8 mouse cellular contexts compared by ENCODE assay signal in genomic region chr10:82354083-82355010, GRCm38 (mm10). TPM values are rescaled to one million over a fixed set of nuclear protein-coding genes. Genes with fewer than 3 reads are reported as not detected.
A peak's percentile ranks its signal among the peaks of the same experiment; 100 is the strongest.
DNase-seq lines count a peak whose midpoint lies in the region; ATAC-seq lines count a peak whose summit lies in the region.

Gm4924 (plus strand) TSS chr10:82354255.

- peak within 1 kb of the TSS; percentile 96 for H3K27ac ChIP-seq in hindbrain, embryonic 12.5 days

- WGBS in hindbrain, embryonic 12.5 days: 5% methylated on average over 34 of the region's 34 CpGs

- peak within 1 kb of the TSS; percentile 66 for H3K4me3 ChIP-seq in hindbrain, embryonic 12.5 days

- peaks cover 31% of the 10 kb centered on the region for H3K9me3 ChIP-seq in hindbrain, embryonic 12.5 days (replicated peaks)

- H3K4me1 ChIP-seq in hindbrain, embryonic 12.5 days: no peaks in the 10 kb centered on the region

- peak within 1 kb of the TSS; percentile 49 for H3K4me2 ChIP-seq in hindbrain, embryonic 12.5 days (replicated peaks)

- no peaks in the 10 kb centered on the region for H3K27me3 ChIP-seq in hindbrain, embryonic 12.5 days

- peak; percentile 90 for DNase-seq in Muller cell, postnatal 12 days (ENCODE audit: inconsistent ontology term)
- peak; percentile 91 for DNase-seq in cerebellum, adult 9-10 months
- peak; percentile 82 to 86 for DNase-seq in frontal cortex, postnatal 10 days (ENCODE audit: low spot score in 2 of 2)
- DNase-seq in layer of hippocampus, postnatal 14 days (ENCODE audit: low spot score in 2 of 2): peak; percentile 90 to 93
- DNase-seq in lung, postnatal 14 days: peak; percentile 79
- peak; percentile 91 for DNase-seq in retina, adult 2 months (ENCODE audit: low read depth, low spot score)
- DNase-seq in thymus, postnatal 36 days: peak; percentile 85 to 89

- H3K36me3 ChIP-seq in hindbrain, embryonic 12.5 days: peaks cover 9% of the 10 kb centered on the region

- peak; percentile 100 for ATAC-seq in hindbrain, embryonic 12.5 days (ENCODE audit: low FRiP score)

- peak within 1 kb of the TSS; percentile 79 for H3K9ac ChIP-seq in hindbrain, embryonic 12.5 days

RNA-seq across cellular contexts. Expression of gene Gm4924, which starts in this region (rescaled TPM):
- 13.5 and 15.5 TPM in 2 replicates for polyA plus RNA-seq in hindbrain, embryonic 12.5 days (2016; fragmentation: Nextera tagmentation; extraction: Ambion mirVana)
- total RNA-seq in layer of hippocampus, postnatal 14 days (2021): 1 to 10 TPM; 6.6 to 7.3 TPM

Comparison
In these comparisons a context has a peak if more than half of its experiments do, and no peak if none do; other contexts are left out.
1. Peak in every context shown above with its lines: DNase-seq, ATAC-seq, H3K4me3 ChIP-seq and H3K27ac ChIP-seq.